Mouse (Mus musculus): ENCODE data around the gene Wbp1. TPM values are rescaled to one million over a fixed set of nuclear protein-coding genes. Genes with fewer than 3 reads are reported as not detected.

The Wbp1 gene
- polyA plus RNA-seq, 1 experiment from 2014 or later: 87.9 TPM

DNA sequence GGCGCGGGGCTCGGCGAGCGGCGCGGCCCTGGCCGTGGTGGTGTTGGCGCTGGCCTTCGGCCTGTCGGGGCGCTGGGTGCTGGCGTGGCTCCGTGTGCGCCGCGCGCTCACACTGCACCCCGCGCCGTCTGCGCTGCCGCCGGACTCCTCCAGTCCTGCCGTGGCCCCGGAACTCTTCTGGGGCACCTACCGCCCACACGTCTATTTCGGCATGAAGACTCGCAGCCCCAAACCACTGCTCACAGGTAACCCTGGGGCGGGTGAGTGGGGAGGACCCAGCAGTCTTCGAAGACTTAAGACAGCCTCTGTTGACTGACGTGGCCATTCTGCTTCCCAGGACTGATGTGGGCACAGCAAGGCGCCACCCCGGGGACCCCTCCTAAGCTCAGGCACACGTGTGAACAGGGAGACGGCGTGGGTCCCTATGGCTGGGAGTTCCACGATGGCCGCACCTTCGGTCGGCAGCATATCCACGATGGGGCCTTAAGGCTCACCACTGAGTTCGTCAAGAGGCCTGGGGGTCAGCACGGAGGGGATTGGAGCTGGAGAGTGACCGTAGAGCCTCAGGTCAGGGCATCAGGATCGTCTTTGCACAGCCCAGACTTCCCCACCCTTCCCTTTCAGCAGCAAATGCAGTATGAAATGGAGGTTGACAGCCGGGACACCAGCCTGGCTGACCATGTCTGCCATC lies 5.5 kb downstream of the Wbp1 start:
- WGBS: under 1% methylated on average over 42 of the region's 48 CpGs
- H3K9me3 ChIP-seq (replicated peaks; ENCODE audit: control insufficient read depth, low read length): no peaks in the 10 kb centered on the region
- H3K4me1 ChIP-seq (ENCODE audit: control insufficient read depth, insufficient read depth, low read length): peaks cover 24% of the 10 kb centered on the region
- H3K36me3 ChIP-seq (ENCODE audit: control insufficient read depth, insufficient read depth, low read length): peaks cover 12% of the 10 kb centered on the region
- H3K27ac ChIP-seq (ENCODE audit: low read length): peak overlapping the region; percentile 88
- H3K4me2 ChIP-seq (ENCODE audit: low read depth, low read length): peak overlapping the region; percentile 90
- peak overlapping the region; percentile 93 for H3K9ac ChIP-seq (ENCODE audit: low read length)
- no peaks in the 10 kb centered on the region for H3K27me3 ChIP-seq (ENCODE audit: control insufficient read depth, insufficient read depth, low read length)
- ATAC-seq (ENCODE audit: insufficient read depth, low FRiP score): peak; percentile 16; the same call in 1 of the 2 replicates
- peak overlapping the region; percentile 86 for H3K4me3 ChIP-seq (replicated peaks; ENCODE audit: low read length)

DNA sequence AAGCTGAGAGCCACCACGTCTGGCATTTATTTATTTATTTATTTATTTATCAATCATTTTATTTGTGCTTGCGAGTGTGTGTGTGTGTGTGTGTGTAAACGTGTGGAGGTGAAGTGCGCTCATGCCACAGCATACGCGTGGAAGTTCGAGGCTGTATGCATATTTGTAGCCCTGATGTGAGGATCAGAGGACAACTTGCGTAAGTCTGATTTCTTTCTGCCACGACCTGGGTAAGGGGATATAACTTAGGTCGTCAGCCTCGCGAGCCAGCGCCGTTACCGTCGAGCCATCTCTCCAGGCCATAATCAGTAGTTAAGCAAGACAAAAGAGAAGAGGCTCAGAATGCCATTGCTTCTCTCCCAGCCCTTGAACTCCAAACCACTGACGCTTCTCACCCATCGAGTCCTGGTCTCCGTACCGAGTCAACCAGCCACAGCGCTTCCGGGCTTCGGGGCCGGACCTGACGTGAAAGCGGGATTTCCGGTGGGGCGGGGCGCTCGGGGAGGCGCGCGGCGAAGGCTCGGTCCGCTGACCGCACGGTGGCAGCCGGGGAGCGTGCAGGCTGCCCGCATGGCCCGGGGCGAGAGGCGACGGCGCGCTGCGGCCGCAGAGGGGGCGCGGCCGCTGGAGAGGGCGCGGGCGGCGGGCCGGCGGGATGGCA lies 6.2 kb downstream of the Wbp1 start, which contains the start of gene Mogs:
TSS of gene Mogs (plus strand) at position 486 of the 661 bp plus-strand sequence.
- peaks cover 12% of the 10 kb centered on the region for H3K36me3 ChIP-seq (ENCODE audit: control insufficient read depth, insufficient read depth, low read length)
- peak within 1 kb of the TSS; percentile 93 for H3K9ac ChIP-seq (ENCODE audit: low read length)
- peak; percentile 93 for ATAC-seq (ENCODE audit: insufficient read depth, low FRiP score)
- WGBS: under 1% methylated on average over 58 of the region's 58 CpGs
- peak within 1 kb of the TSS; percentile 90 for H3K4me2 ChIP-seq (ENCODE audit: low read depth, low read length)
- no peaks in the 10 kb centered on the region for H3K27me3 ChIP-seq (ENCODE audit: control insufficient read depth, insufficient read depth, low read length)
- no peaks in the 10 kb centered on the region for H3K9me3 ChIP-seq (replicated peaks; ENCODE audit: control insufficient read depth, low read length)
- peaks cover 22% of the 10 kb centered on the region for H3K4me1 ChIP-seq (ENCODE audit: control insufficient read depth, insufficient read depth, low read length)
- H3K27ac ChIP-seq (ENCODE audit: low read length): peak within 1 kb of the TSS; percentile 88
- peak within 1 kb of the TSS; percentile 86 for H3K4me3 ChIP-seq (replicated peaks; ENCODE audit: low read length)

DNA sequence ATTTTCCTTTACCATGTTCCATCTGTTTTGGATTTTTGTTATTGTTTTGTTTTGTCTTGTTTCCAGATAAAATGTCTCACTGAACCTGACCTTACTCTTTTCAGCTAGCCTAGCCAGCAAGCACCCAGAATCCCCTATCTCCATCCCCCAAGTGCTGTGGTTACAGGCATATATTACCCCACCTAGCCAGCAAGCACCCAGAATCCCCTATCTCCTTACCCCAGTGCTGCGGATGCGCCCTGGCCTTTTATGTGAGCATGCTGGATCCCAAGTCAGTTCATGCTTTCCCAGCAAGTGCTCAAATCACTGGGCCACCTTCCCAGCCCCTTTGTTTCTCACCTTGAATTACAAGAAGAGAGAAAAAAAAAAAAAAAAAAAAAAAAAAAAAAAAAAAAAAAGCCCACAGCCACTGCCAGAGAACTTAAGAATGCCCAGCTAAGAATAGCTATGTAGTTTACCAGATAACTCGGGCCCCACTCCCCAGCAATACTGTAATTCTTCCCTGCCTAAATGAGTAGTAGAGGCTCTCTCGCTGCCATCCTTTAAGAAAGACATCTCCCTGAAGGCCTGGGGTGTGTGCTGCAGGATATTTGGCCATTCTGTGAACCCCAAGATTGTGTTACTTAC lies 9.7 kb downstream of the Wbp1 start:
- no peak overlapping the region for H3K9ac ChIP-seq (ENCODE audit: low read length)
- H3K4me1 ChIP-seq (ENCODE audit: control insufficient read depth, insufficient read depth, low read length): peaks cover 28% of the 10 kb centered on the region
- no peak overlapping the region for H3K4me2 ChIP-seq (ENCODE audit: low read depth, low read length)
- no peaks in the 10 kb centered on the region for H3K27me3 ChIP-seq (ENCODE audit: control insufficient read depth, insufficient read depth, low read length)
- no peak overlapping the region for H3K27ac ChIP-seq (ENCODE audit: low read length)
- H3K9me3 ChIP-seq (replicated peaks; ENCODE audit: control insufficient read depth, low read length): no peaks in the 10 kb centered on the region
- 84% methylated on average over 4 of the region's 4 CpGs for WGBS
- no peaks in the 10 kb centered on the region for H3K36me3 ChIP-seq (ENCODE audit: control insufficient read depth, insufficient read depth, low read length)
- ATAC-seq (ENCODE audit: insufficient read depth, low FRiP score): no peak
- no peak overlapping the region for H3K4me3 ChIP-seq (replicated peaks; ENCODE audit: low read length)

DNA sequence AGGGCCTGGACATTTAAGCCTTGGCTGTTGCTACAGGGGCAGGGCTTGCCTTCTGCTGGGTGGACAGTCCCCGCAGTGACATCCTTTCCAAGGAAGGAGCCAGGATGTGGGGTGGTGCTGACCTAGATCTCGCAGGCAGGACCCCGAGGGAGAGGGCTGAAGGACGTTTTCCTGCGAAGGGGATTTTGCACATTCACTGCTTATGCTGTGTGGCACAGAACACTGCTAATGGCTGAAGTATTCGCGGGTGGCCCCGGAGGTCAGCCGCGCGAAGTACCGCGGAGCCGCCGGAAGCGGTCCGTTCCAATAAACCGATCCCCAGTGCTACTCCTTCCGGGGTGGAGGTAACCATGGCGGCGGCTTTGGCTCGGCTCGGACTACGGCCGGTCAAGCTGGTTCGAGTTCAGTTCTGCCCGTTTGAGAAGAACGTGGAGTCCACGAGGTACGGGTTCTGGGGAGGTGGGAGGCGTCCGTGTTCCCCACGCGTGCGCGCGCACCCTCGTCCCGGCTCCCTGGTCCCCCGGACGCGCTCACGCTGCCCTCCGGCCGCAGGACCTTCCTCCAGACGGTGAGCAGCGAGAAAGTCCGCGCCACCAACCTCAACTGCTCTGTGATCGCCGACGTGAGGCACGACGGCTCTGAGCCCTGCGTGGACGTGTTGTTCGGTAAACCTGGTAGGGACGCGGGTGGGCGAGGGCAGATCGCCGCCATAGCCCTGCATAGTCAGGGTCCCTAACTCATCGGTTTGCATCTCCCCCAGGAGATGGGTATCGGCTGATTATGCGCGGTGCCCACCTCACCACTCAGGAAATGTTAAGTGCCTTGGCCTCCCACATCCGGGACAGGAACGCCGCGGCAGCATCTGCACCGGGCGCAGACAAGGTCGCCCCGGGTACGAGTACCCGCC lies 12.3 kb downstream of the Wbp1 start, which contains the start of gene Mrpl53:
TSS of gene Mrpl53 (plus strand) at position 279 of the 907 bp plus-strand sequence.
- H3K9ac ChIP-seq (ENCODE audit: low read length): peak within 1 kb of the TSS; percentile 97
- no peaks in the 10 kb centered on the region for H3K27me3 ChIP-seq (ENCODE audit: control insufficient read depth, insufficient read depth, low read length)
- no peaks in the 10 kb centered on the region for H3K36me3 ChIP-seq (ENCODE audit: control insufficient read depth, insufficient read depth, low read length)
- H3K4me3 ChIP-seq (replicated peaks; ENCODE audit: low read length): peak within 1 kb of the TSS; percentile 99
- ATAC-seq (ENCODE audit: insufficient read depth, low FRiP score): peak; percentile 87
- no peaks in the 10 kb centered on the region for H3K9me3 ChIP-seq (replicated peaks; ENCODE audit: control insufficient read depth, low read length)
- peaks cover 20% of the 10 kb centered on the region for H3K4me1 ChIP-seq (ENCODE audit: control insufficient read depth, insufficient read depth, low read length)
- H3K4me2 ChIP-seq (ENCODE audit: low read depth, low read length): peak within 1 kb of the TSS; percentile 91
- WGBS: under 1% methylated on average over 76 of the region's 76 CpGs
- H3K27ac ChIP-seq (ENCODE audit: low read length): peak within 1 kb of the TSS; percentile 83

DNA sequence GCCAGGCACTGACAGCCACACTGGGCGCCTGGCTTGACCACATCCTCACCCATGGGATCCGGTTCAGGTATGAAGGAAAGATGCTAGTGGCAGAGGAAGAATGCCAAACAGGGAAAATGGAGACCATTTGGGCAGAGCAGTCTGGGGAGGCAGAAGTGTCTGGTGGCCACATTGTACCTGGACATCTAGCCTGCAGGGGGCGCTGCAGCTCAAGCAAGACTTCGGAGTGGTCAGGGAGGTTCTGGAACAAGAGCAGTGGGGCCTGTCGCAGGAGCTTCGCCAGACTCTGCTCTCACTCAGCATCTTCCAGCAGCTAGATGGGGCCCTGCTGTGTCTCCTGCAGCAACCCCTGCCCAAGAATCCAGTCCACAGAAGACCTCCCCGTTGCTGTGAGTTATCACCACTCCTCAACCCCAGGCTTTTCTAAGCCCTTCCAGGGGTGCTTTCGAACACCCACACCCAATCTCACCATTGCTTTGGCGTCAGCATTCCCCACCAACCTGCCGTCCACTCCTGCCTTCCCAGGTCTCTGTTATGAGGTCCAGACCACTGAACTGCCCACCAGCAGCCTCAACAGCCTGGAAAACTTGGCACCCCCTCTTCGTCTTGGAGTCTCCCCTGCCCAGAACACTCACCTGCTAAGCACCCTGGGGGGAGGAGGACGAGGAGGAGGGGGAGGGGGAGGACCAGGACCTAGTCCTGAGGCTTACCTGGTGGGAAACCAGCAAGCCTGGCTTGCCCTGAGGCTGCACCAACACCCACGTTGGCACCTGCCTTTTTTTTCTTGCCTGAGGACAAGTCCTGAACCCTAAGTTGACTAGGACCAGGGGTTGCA lies 13.6 kb downstream of the Wbp1 start:
- Histone ChIP-seq H3K27ac (ENCODE audit: low read length) (peak overlapping the region; percentile 83; the same call in 1 of the 2 replicates), H3K4me3 (replicated peaks; ENCODE audit: low read length) (peak overlapping the region; percentile 99; the same call in 1 of the 2 replicates), H3K27me3 (ENCODE audit: control insufficient read depth, insufficient read depth, low read length) (no peaks in the 10 kb centered on the region), H3K9me3 (replicated peaks; ENCODE audit: control insufficient read depth, low read length) (no peaks in the 10 kb centered on the region), H3K36me3 (ENCODE audit: control insufficient read depth, insufficient read depth, low read length) (no peaks in the 10 kb centered on the region), H3K4me2 (ENCODE audit: low read depth, low read length) (peak overlapping the region; percentile 91), H3K9ac (ENCODE audit: low read length) (peak overlapping the region; percentile 97), H3K4me1 (ENCODE audit: control insufficient read depth, insufficient read depth, low read length) (peaks cover 27% of the 10 kb centered on the region)
- ATAC-seq (ENCODE audit: insufficient read depth, low FRiP score): no peak
- 36% methylated on average over 13 of the region's 13 CpGs for WGBS

DNA sequence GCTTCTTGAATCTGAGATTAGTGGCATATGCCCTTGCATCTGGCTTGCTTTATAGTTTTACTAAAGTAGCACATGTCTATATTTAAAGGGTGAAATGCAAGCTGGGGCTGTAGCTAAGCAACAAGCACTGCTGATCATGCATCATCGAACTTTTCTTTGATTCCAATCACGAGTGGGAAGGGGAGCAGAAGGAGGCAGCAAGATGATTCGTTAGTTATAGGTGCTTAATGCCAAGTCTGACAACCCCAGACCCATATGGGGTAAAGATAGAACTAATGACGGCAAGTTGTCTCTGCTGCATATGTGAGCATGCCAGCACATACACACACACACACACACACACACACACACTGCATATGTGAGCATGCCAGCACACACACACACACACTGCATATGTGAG lies 17.2 kb downstream of the Wbp1 start:
- no peak overlapping the region for H3K4me3 ChIP-seq (replicated peaks; ENCODE audit: low read length)
- H3K27ac ChIP-seq (ENCODE audit: low read length): no peak overlapping the region
- peaks cover 25% of the 10 kb centered on the region for H3K4me1 ChIP-seq (ENCODE audit: control insufficient read depth, insufficient read depth, low read length)
- H3K9ac ChIP-seq (ENCODE audit: low read length): no peak overlapping the region
- no peaks in the 10 kb centered on the region for H3K27me3 ChIP-seq (ENCODE audit: control insufficient read depth, insufficient read depth, low read length)
- 85% methylated on average over 4 of the region's 4 CpGs for WGBS
- no peak for ATAC-seq (ENCODE audit: insufficient read depth, low FRiP score)
- H3K36me3 ChIP-seq (ENCODE audit: control insufficient read depth, insufficient read depth, low read length): no peaks in the 10 kb centered on the region
- H3K4me2 ChIP-seq (ENCODE audit: low read depth, low read length): no peak overlapping the region
- no peaks in the 10 kb centered on the region for H3K9me3 ChIP-seq (replicated peaks; ENCODE audit: control insufficient read depth, low read length)

DNA sequence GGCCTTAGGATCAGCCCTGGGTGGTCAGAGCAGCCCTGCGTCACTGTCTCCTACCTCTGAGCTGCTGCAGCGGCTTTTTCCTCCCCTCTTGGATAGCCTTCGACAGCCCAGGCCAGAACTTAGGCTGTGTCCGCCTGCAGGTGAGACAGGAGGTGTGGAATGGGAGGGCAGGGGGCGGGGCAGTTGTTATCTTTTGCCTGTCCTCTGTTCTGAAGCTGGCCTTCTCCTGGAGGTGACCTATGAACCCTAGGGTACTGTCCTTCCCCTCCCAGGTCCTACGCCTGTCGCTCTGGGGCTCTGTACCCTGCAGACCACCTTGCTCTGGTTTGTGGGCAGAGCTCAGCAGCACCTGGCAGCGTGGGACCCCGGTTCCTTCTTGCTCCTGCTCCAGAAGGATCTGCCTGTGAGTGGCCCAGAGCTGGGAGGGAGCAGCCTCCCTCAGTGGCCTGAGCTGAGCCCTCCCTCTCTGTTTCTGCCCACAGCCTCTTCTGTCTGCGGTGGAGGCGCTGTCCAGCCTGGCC lies 18.2 kb downstream of the Wbp1 start:
- Histone ChIP-seq H3K4me1 (ENCODE audit: control insufficient read depth, insufficient read depth, low read length) (peaks cover 21% of the 10 kb centered on the region), H3K27me3 (ENCODE audit: control insufficient read depth, insufficient read depth, low read length) (no peaks in the 10 kb centered on the region), H3K27ac (ENCODE audit: low read length) (no peak overlapping the region), H3K36me3 (ENCODE audit: control insufficient read depth, insufficient read depth, low read length) (no peaks in the 10 kb centered on the region), H3K4me2 (ENCODE audit: low read depth, low read length) (peak overlapping the region; percentile 98; the same call in 1 of the 2 replicates), H3K4me3 (replicated peaks; ENCODE audit: low read length) (no peak overlapping the region), H3K9me3 (replicated peaks; ENCODE audit: control insufficient read depth, low read length) (no peaks in the 10 kb centered on the region), H3K9ac (ENCODE audit: low read length) (peak overlapping the region; percentile 75)
- 50% methylated on average over 11 of the region's 11 CpGs for WGBS
- no peak for ATAC-seq (ENCODE audit: insufficient read depth, low FRiP score)
